Mouse (Mus musculus) kidney, embryonic 15.5 days (tissue): Measurements from ENCODE around the gene Mkln1. TPM values are rescaled to one million over a fixed set of nuclear protein-coding genes. Genes with fewer than 3 reads are reported as not detected.
A peak's percentile ranks its signal among the peaks of the same experiment; 100 is the strongest.
"Not testable (repeated sequence)": the region's sequence is repeated elsewhere in the genome, so short reads cannot be mapped to it uniquely, and the experiment has no call there.

Experiments
- ATAC-seq: fragments of 200-750 bp; cut with Nextera tagmentation; replicated peaks from 2 replicates; pipeline ENCODE4 v1.8.0; 2017; ENCODE audit warnings: moderate TSS enrichment; ENCODE audit not compliant: low FRiP score
- H3K27ac ChIP-seq: fragments of 300-500 bp; sonication (generic); 2 replicates; pipeline ENCODE4 v1.5.1; 2015; ENCODE audit warnings: mild to moderate bottlenecking, inconsistent platforms
- H3K27me3 ChIP-seq: fragments of 300-500 bp; sonication (generic); 2 replicates; pipeline ENCODE4 v1.6.1; 2015; ENCODE audit warnings: inconsistent platforms
- H3K36me3 ChIP-seq: fragments of 300-500 bp; sonication (generic); 2 replicates; pipeline ENCODE4 v1.6.1; 2015; ENCODE audit warnings: inconsistent platforms
- H3K4me1 ChIP-seq: fragments of 300-500 bp; sonication (generic); 2 replicates; pipeline ENCODE4 v1.6.1; 2015; ENCODE audit warnings: inconsistent platforms
- H3K4me2 ChIP-seq: fragments of 300-500 bp; sonication (generic); 2 replicates; pipeline ENCODE4 v1.6.1; 2015; ENCODE audit warnings: moderate library complexity, mild to moderate bottlenecking, inconsistent platforms
- H3K4me3 ChIP-seq: fragments of 300-500 bp; sonication (generic); replicated peaks from 2 replicates; pipeline ENCODE4 v1.5.1; 2015; ENCODE audit warnings: mild to moderate bottlenecking, inconsistent platforms
- H3K9ac ChIP-seq: fragments of 300-500 bp; sonication (generic); 2 replicates; pipeline ENCODE4 v1.6.1; 2015; ENCODE audit warnings: mild to moderate bottlenecking, inconsistent platforms
- H3K9me3 ChIP-seq: fragments of 300-500 bp; sonication (generic); replicated peaks from 2 replicates; pipeline ENCODE4 v1.6.1; 2016; ENCODE audit warnings: inconsistent platforms
- WGBS: fragments of 180-500 bp; shearing (Covaris S2); methylation state at CpG from one replicate; pipeline ENCODE4 v1.1.7; 2015; ENCODE audit warnings: mixed read lengths; 5-methylcytosine and 5-hydroxymethylcytosine counted together
- polyA plus RNA-seq: library from polyadenylated mRNA; unstranded; fragments of >200 nt; fragmentation: Nextera tagmentation; extraction: Ambion mirVana; gene quantifications from 2 replicates; pipeline ENCODE4 v1.2.1, GENCODE M21; 2015

Gene Mkln1
- polyA plus RNA-seq, 1 experiment from 2014 or later: 206 TPM

DNA sequence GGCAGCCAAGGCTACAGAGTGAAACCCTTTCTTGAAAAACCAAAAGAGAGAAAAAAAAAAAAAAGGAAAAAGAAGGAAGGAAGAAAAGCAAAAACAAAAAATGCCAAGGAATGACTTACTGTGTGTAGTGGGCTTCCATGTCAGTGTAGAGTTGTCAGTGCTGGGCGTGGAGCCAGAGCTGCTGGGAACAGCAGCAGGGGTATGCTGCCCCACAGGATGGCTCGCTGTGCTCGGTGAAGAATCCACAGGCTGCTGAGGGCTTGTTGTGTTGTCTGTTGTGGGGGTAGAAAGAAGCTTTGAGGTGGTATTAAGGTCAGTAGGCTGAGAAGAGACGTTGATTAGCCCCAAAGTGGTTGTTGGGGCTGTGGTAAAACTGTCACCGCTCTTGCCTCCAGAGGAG is 129.8 kb downstream of the Mkln1 start:
- Histone ChIP-seq H3K4me3 (no peak overlapping the region), H3K4me1 (no peaks in the 10 kb centered on the region), H3K27me3 (no peaks in the 10 kb centered on the region), H3K4me2 (no peak overlapping the region), H3K27ac (no peak overlapping the region), H3K9me3 (no peaks in the 10 kb centered on the region), H3K36me3 (peaks cover 2% of the 10 kb centered on the region; the same call in 1 of the 2 replicates), H3K9ac (no peak overlapping the region)
- ATAC-seq: no peak
- 74% methylated on average over 5 of the region's 5 CpGs for WGBS

DNA sequence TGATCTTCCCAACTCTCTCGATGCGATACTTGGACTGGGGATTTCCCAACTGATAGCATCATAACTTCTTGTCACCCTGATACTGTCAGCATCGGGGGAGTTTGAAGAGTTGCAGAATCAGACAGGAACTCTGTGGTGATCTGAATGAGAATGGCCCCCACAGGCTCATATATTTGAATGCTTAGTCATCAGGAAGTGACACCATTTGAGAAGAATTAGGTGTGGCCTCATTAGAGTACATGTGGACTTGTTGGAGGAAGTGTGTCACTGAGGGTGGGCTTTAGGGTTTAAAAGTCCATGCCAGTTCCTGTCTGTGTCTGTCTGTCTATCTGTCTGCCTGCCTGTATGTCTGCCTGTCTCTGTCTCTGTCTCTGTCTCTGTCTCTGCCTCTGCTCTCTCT is 133.3 kb downstream of the Mkln1 start:
- Histone ChIP-seq H3K4me2 (no peak overlapping the region), H3K27me3 (no peaks in the 10 kb centered on the region), H3K4me3 (no peak overlapping the region), H3K9ac (no peak overlapping the region), H3K27ac (no peak overlapping the region), H3K4me1 (no peaks in the 10 kb centered on the region), H3K9me3 (no peaks in the 10 kb centered on the region), H3K36me3 (no peaks in the 10 kb centered on the region)
- whole genome bisulfite sequencing: 77% methylated on average over 3 of the region's 3 CpGs
- ATAC-seq: no peak

DNA sequence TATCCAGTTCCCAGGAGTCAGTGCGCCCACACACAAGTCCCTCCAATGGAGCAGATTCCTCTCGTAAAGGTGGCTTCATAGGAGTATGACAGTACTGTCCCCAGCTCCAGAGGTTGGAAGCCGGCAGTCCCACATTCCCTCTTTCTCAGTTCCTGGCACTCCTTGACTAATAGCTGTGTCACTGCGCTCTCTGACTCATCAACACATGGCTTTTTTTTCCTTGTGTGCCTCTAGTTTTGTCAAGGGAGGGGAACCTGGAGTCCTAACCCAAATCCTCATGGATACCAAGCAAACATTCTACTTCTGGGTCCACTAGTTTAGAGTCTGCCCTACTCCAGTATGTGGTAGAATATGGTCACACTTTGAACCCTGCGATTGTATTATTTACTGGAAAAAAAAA is 136.2 kb downstream of the Mkln1 start:
- no peak overlapping the region for H3K4me3 ChIP-seq
- no peak overlapping the region for H3K27ac ChIP-seq
- no peaks in the 10 kb centered on the region for H3K36me3 ChIP-seq
- no peak for ATAC-seq
- H3K9ac ChIP-seq: no peak overlapping the region
- no peak overlapping the region for H3K4me2 ChIP-seq
- no peaks in the 10 kb centered on the region for H3K27me3 ChIP-seq
- H3K4me1 ChIP-seq: no peaks in the 10 kb centered on the region
- WGBS: 93% methylated on average over 5 of the region's 5 CpGs
- H3K9me3 ChIP-seq: no peaks in the 10 kb centered on the region

DNA sequence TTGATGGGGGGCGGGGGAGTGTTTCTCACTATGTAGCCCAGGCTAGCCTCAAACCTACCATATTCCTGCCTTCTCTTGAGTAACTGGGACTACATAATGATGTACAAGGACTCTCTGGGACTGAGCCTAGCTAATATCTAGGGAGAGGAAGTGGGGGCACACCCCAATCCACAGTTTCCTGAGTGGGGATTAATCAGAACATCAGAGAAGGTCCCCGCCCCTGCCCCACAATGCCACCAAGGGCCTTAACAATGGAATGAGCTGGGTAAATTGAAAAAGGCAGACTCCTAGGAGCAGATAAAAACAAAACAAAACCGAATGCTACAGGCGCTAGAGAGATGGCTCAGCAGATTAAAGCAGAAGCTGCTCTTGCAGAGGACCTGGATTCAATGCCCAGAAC is 138.7 kb downstream of the Mkln1 start:
- H3K27me3 ChIP-seq: no peaks in the 10 kb centered on the region
- no peak overlapping the region for H3K4me2 ChIP-seq
- H3K9ac ChIP-seq: no peak overlapping the region
- no peak overlapping the region for H3K27ac ChIP-seq
- no peak overlapping the region for H3K4me3 ChIP-seq
- no peak for ATAC-seq
- no peaks in the 10 kb centered on the region for H3K36me3 ChIP-seq
- no peaks in the 10 kb centered on the region for H3K4me1 ChIP-seq
- 83% methylated on average over 4 of the region's 4 CpGs for WGBS
- no peaks in the 10 kb centered on the region for H3K9me3 ChIP-seq

DNA sequence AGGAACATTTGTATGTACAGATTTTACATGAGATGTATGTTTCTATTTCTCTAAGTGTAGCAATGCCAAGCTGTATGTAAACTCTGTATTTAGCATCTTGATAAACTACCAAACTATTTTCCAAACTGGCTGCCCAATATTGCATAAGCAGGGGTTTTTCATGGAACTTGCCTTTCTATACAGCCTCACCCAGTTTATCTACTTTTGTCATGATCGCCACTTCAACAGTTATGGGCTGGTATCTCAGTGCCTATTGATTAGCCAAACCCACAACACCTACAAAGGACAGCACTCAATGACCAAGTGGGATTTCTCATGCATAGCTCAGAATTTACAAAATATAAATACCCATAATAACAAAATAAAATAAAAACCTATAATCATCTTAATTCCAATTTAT is 139.6 kb downstream of the Mkln1 start:
- WGBS: 95% methylated on average over 1 of the region's 1 CpGs
- ATAC-seq: no peak
- Histone ChIP-seq H3K4me1 (0 out of 2 replicates have a peak, but pooled peaks cover 8% of the 10 kb centered on the region), H3K4me2 (no peak overlapping the region), H3K4me3 (no peak overlapping the region), H3K9ac (no peak overlapping the region), H3K27ac (no peak overlapping the region), H3K36me3 (no peaks in the 10 kb centered on the region), H3K27me3 (no peaks in the 10 kb centered on the region), H3K9me3 (no peaks in the 10 kb centered on the region)

DNA sequence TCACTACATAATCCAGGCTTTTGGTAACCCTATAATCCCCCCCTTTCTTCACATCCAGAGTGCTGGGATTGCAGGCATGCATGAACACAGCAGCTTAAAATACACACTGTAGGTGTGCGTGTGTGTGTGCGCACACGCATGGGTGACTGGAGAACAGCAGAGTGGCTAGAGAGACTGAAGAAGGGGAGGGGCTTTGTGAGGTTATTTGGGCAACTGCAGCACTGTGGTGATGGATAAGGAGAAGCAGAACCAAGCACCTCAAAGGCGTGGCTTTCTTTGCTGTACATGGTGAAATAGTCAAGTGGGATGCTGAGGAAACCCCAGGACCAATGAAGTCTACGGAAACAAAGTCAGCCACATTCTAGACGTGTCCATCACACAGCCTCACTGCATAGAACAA is 141.5 kb downstream of the Mkln1 start:
- Histone ChIP-seq H3K4me1 (0 out of 2 replicates have a peak, but pooled peaks cover 15% of the 10 kb centered on the region), H3K36me3 (no peaks in the 10 kb centered on the region), H3K27ac (no peak overlapping the region), H3K4me2 (no peak overlapping the region), H3K9ac (no peak overlapping the region), H3K27me3 (no peaks in the 10 kb centered on the region), H3K4me3 (no peak overlapping the region), H3K9me3 (no peaks in the 10 kb centered on the region)
- 87% methylated on average over 6 of the region's 6 CpGs for WGBS
- ATAC-seq: no peak; the same call in 1 of the 2 replicates

DNA sequence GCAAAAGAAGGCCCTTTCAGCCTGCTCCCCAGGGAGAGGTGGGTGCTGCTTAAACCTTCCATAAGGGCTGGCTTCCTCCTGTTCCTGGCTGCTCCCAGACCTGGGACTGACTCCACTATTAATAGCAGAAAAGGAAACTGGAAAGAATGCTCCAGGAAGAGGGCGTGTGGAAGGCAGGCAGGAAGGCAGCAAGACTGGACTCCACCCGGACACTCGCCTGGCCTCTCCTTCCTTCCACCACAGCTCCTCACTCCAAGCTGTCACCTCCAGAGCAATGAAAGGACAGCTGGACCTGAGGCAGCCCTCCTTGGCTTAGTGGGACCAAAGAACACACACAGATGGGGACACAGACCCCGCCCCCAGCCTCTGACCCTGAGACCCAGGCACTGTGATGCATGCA is 145.8 kb downstream of the Mkln1 start:
- H3K4me3 ChIP-seq: no peak overlapping the region; the same call in 1 of the 2 replicates
- 58% methylated on average over 4 of the region's 4 CpGs for WGBS
- H3K27ac ChIP-seq: peak overlapping the region; percentile 68
- H3K9ac ChIP-seq: no peak overlapping the region
- peak overlapping the region; percentile 34; the same call in 1 of the 2 replicates for H3K4me2 ChIP-seq
- no peaks in the 10 kb centered on the region for H3K27me3 ChIP-seq
- no peaks in the 10 kb centered on the region for H3K36me3 ChIP-seq
- H3K9me3 ChIP-seq: no peaks in the 10 kb centered on the region
- H3K4me1 ChIP-seq: peaks cover 36% of the 10 kb centered on the region
- ATAC-seq: peak; percentile 47; the same call in 1 of the 2 replicates

DNA sequence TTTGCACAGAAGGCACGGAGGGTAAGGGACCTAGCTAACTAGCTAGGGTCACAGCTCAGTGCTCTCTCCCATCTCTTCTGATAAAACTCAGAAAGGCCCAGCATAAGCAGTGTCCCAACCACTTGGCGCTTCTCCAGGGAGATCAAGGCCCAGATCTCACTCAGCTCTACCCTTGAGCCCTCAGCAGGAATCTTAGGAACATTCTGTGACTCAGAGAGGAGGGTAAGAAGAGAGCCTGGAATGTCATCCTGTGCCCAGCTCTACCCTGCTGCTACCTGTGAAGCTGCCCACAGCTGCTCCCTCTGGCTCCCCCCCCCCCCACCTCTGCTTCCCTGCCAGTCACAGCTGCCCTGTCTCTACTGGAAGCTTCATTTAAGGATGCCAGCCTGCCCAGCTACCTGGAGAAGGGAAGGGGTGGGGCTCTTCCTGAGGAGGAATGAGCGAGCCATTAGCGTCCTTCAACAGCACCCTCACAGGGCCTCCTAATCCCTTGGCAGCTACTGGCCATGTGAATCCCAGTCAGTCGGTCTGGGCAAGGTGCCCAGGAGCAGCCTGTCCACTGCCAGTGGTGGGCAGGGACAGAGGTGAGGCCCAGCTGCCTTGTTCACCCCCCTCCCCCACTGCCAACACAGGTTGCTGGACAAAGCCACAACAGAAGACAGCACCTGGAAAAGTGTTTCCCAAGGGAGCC is 151.0 kb downstream of the Mkln1 start:
- 48% methylated on average over 5 of the region's 5 CpGs for WGBS
- no peak overlapping the region for H3K4me2 ChIP-seq
- H3K27me3 ChIP-seq: no peaks in the 10 kb centered on the region
- H3K4me1 ChIP-seq: peaks cover 28% of the 10 kb centered on the region
- H3K27ac ChIP-seq: peak overlapping the region; percentile 49; the same call in 1 of the 2 replicates
- no peak overlapping the region for H3K9ac ChIP-seq
- H3K4me3 ChIP-seq: no peak overlapping the region
- ATAC-seq: peak; percentile 38
- H3K36me3 ChIP-seq: no peaks in the 10 kb centered on the region
- H3K9me3 ChIP-seq: no peaks in the 10 kb centered on the region

DNA sequence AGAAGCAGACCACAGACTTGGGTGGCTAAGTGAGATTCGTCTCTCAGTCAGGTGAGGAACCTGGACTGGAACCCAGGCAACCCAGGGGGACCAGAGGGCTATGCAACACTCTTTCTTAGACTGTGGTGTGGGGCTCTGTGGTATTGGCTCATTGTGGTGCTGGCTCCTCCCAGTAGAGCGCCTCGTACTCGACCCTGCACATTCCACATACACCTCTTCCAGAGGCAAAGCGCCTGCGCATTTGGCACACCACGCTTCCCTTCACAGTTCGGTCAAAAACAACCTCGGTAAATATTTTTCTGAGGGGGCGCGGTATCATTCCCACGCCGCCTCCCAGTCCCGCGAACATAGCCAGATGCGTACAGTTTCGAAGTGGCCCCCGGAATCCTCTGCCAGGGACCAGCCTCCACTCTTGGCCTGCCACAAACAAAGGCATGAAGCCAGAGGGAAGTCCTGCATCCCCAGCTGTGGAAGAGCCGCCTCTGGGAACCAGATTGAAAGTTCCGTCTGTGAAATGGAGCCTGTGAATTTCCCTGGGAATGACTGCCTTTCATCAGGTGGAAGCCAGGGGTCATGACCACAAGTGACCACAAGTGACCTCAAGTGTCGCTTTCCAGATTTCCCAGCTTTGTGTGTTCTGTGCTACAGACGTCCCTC is 152.5 kb downstream of the Mkln1 start:
- H3K9me3 ChIP-seq: no peaks in the 10 kb centered on the region
- no peak overlapping the region for H3K4me2 ChIP-seq
- H3K4me1 ChIP-seq: peaks cover 25% of the 10 kb centered on the region
- H3K27ac ChIP-seq: no peak overlapping the region
- no peak overlapping the region for H3K9ac ChIP-seq
- H3K27me3 ChIP-seq: no peaks in the 10 kb centered on the region
- 78% methylated on average over 22 of the region's 22 CpGs for WGBS
- ATAC-seq: no peak
- H3K4me3 ChIP-seq: no peak overlapping the region
- no peaks in the 10 kb centered on the region for H3K36me3 ChIP-seq

DNA sequence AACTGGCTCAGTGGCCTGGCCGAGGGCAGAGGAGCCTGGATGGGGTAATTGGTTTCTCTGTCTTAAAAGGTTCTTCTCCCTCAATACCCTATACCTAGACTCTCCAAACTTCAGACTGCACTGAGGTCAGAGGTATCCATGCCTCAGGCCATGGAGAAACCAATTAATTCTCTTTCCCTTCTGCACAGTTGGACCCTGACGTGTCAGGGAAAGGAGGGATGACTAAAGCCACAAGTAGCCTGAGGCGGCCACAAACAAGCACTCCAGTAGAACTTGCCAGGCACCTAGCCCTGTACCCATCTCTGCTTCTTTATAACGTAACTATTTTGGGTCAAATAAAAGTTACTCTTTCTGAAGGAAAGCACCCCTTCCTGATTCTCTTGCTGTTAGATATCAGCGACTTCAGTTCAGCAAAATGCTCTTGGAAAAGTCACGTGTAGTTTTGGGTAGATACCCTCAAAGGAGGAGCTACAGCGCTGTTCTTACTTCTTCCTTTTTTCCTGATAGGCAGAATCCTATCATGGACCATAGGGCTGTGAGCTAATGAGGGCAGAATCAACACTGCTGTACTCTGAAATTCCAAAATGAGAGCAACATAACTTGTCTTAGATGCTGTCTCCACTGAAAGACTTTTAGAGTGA is 158.0 kb downstream of the Mkln1 start:
- Histone ChIP-seq H3K36me3 (no peaks in the 10 kb centered on the region), H3K4me3 (no peak overlapping the region), H3K4me1 (no peaks in the 10 kb centered on the region), H3K27ac (no peak overlapping the region), H3K9ac (no peak overlapping the region), H3K9me3 (no peaks in the 10 kb centered on the region), H3K4me2 (no peak overlapping the region), H3K27me3 (peaks cover 37% of the 10 kb centered on the region)
- 86% methylated on average over 7 of the region's 7 CpGs for WGBS
- ATAC-seq: no peak

DNA sequence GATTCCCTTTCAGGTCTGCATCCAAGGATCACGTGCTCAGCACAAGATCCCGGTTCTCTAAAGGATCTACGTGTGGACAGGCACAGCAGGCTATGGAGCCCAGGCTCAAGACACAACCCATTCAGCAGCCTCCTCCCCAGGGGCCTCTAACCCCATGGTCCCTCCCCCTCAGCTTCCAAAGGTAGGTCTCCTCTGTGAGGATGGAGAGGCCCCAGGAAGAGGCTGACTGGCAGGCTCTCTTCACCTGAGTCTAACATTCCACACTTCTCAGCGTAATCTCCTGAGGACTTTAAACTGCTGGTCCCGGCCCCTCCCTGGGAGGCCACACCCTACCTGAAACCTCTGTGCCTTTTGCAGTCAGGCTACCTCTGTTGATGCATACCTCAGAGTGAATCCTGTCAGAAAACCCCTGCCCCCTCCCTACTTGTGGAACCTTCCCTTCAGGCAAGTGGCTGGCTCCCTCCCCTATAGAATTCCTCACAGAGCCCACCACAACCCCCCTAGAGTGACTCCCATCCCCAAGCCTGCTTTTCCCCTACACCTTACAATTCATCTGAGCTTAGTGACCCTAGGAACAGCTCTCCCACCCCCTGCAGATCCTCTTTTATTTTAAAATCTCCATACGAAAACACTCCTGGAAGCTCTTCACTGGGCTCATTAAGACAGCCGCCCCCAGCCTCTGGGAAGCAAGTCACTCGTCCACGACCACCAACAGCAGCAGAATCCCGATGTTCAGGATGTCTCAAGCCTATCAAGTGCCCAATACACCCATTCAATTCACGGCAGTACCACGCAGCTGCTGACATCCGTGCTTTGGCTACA is 161.8 kb downstream of the Mkln1 start:
- H3K27me3 ChIP-seq: peaks cover 74% of the 10 kb centered on the region
- H3K27ac ChIP-seq: no peak overlapping the region
- peaks cover 27% of the 10 kb centered on the region for H3K4me1 ChIP-seq
- no peaks in the 10 kb centered on the region for H3K9me3 ChIP-seq
- H3K36me3 ChIP-seq: no peaks in the 10 kb centered on the region
- H3K9ac ChIP-seq: no peak overlapping the region
- 19% methylated on average over 13 of the region's 13 CpGs for WGBS
- H3K4me2 ChIP-seq: peak overlapping the region; percentile 96
- ATAC-seq: no peak
- H3K4me3 ChIP-seq: peak overlapping the region; percentile 67

DNA sequence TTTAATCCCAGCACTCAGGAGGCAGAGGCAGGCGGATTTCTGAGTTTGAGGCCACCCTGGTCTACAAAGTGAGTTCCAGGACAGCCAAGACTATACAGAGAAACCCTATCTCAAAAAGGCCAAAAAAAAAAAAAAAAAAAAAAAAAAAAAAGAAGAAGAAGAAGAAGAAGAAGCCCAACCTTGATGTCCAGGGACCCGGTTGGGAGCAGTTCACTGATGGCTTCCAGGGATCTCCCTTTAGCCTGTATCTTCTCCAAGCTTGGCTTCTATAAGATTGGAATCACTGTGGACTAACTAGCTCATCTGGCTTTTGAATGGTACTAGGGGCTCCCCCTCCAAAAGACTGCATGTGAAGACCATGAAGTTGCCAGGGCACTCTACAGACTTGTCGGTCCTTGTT is 163.4 kb downstream of the Mkln1 start:
- H3K36me3 ChIP-seq, ATAC-seq, H3K9me3 ChIP-seq, H3K27ac ChIP-seq, H3K9ac ChIP-seq: not testable (repeated sequence)
- Histone ChIP-seq H3K4me1 (peaks cover 28% of the 10 kb centered on the region), H3K4me2 (peak overlapping the region; percentile 96), H3K27me3 (peaks cover 87% of the 10 kb centered on the region), H3K4me3 (peak overlapping the region; percentile 67)
- 54% methylated on average over 3 of the region's 3 CpGs for WGBS
